Mouse (Mus musculus): ENCODE measurements around the gene 9430097D07Rik. TPM values are rescaled to one million over a fixed set of nuclear protein-coding genes. Genes with fewer than 3 reads are reported as not detected.

The 9430097D07Rik gene
- polyA plus RNA-seq, 2 experiments = 0.06 TPM; not detected in 1

DNA sequence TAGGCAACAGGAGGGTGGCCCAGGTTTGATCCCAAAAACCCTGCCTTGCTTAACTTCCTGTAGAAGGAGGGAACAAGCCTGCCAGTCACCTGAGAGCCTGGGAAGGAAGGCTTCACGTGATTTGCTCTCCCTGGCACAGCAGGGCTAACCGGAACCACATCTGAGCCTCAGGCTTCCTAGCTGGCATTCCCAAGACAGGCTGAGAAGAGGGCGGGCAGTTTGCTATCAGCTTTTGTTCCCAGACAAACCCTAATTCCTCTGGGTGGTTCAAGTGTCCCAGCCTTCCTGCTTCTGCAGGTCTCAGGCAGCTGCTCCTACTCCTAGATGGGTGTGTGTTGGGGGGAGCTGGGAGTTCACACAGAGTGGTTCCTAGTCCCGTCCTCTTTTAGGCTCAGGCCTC, 20.0 kb downstream of the 9430097D07Rik start:
- no peak for ATAC-seq (ENCODE audit: insufficient read depth)
- Histone ChIP-seq H3K4me3 (ENCODE audit: insufficient read depth in 1 of 2, low read depth in 2 of 2, low read length in 2 of 2) (no peak overlapping the region), H3K4me2 (ENCODE audit: low read depth) (no peak overlapping the region), H3K27ac (no peak overlapping the region), H3K36me3 (replicated peaks; ENCODE audit: control insufficient read depth, insufficient read depth, low read depth) (no peaks in the 10 kb centered on the region), H3K27me3 (ENCODE audit: control insufficient read depth, insufficient read depth, low read length) (no peaks in the 10 kb centered on the region), H3K4me1 (replicated peaks; ENCODE audit: control insufficient read depth in 2 of 2, insufficient read depth in 2 of 2, low read length in 1 of 2) (peaks cover 0 to 3% of the 10 kb centered on the region in 2 experiments; a peak in 2 of 4 replicates), H3K9me3 (ENCODE audit: control insufficient read depth, low read length) (no peaks in the 10 kb centered on the region), H3K9ac (replicated peaks) (no peak overlapping the region)
- TF ChIP-seq CTCF (IDR thresholded peaks at IDR 0.05; ENCODE audit: low read depth) = no peak
- TF ChIP-seq EP300 (IDR thresholded peaks at IDR 0.05; ENCODE audit: low read depth) = no peak
- DNase-seq (ENCODE audit: low read depth in 3 of 3, low spot score in 3 of 3) = no peak
- 64% methylated on average over 4 of the region's 4 CpGs for WGBS (ENCODE audit: insufficient replicate concordance)

DNA sequence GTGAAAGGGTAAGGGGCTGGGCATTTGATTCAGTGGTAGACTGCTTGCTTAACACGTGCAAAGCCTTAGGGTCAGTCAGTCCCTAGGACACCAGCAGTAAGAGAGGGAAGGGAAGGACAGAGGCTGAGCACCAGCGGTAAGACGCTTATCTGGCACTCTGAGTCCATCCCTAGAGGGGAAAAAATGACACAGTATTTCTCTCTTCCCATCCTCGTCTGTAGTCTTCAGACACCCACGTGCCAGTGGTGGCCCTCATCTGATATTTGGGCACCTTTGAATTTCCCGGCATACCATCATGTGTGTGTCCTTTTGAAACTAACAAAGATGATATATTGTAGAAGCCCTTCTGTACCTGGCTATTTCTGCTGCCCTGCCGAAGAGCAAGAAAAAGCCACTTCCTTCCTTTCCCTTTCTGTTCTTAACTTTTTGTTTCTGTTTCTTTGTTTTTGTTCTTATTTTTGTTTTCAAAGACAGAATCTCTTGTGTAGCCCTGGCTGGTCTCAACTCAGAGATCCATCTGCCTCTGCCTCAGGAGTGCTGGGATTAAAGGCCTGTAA, 21.8 kb downstream of the 9430097D07Rik start:
- 22% methylated on average over 7 of the region's 7 CpGs for WGBS (ENCODE audit: insufficient replicate concordance)
- no peak overlapping the region for H3K9ac ChIP-seq (replicated peaks)
- ATAC-seq (ENCODE audit: insufficient read depth) (no peak), DNase-seq (ENCODE audit: low read depth in 3 of 3, low spot score in 3 of 3) (no peak)
- H3K4me3 ChIP-seq (ENCODE audit: insufficient read depth in 1 of 2, low read depth in 2 of 2, low read length in 2 of 2) = no peak overlapping the region
- TF ChIP-seq EP300 (IDR thresholded peaks at IDR 0.05; ENCODE audit: low read depth) (no peak), CTCF (IDR thresholded peaks at IDR 0.05; ENCODE audit: low read depth) (no peak)
- H3K27ac ChIP-seq = no peak overlapping the region
- H3K36me3 ChIP-seq (replicated peaks; ENCODE audit: control insufficient read depth, insufficient read depth, low read depth) = no peaks in the 10 kb centered on the region
- H3K9me3 ChIP-seq (ENCODE audit: control insufficient read depth, low read length) = no peaks in the 10 kb centered on the region
- H3K27me3 ChIP-seq (ENCODE audit: control insufficient read depth, insufficient read depth, low read length) = no peaks in the 10 kb centered on the region
- peaks cover 0 to 3% of the 10 kb centered on the region in 2 experiments; a peak in 1 of 4 replicates for H3K4me1 ChIP-seq (replicated peaks; ENCODE audit: control insufficient read depth in 2 of 2, insufficient read depth in 2 of 2, low read length in 1 of 2)
- no peak overlapping the region for H3K4me2 ChIP-seq (ENCODE audit: low read depth)

DNA sequence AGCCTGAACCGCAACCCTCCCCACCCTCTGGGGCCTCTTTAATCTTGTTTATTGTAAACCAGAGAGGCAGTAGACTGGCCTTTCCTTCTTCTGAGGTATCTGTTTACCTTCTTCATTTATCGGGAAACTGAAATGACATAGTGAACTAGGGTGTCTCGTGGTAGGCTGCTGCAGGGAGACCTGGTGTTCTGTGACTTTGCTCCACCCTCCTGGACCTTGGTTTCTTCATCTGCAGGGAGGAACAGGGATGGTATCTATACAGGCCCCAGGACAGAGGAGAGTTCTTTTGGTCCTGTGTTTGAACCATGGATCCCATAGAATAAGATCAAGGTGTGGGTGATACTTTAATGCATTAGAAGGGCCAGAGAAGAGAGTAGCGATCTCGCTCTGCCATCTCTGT, 24.2 kb downstream of the 9430097D07Rik start:
- peaks cover 0 to 5% of the 10 kb centered on the region in 2 experiments; a peak in 1 of 4 replicates for H3K4me1 ChIP-seq (replicated peaks; ENCODE audit: control insufficient read depth in 2 of 2, insufficient read depth in 2 of 2, low read length in 1 of 2)
- no peaks in the 10 kb centered on the region for H3K9me3 ChIP-seq (ENCODE audit: control insufficient read depth, low read length)
- no peaks in the 10 kb centered on the region for H3K27me3 ChIP-seq (ENCODE audit: control insufficient read depth, insufficient read depth, low read length)
- no peak overlapping the region for H3K27ac ChIP-seq
- no peaks in the 10 kb centered on the region for H3K36me3 ChIP-seq (replicated peaks; ENCODE audit: control insufficient read depth, insufficient read depth, low read depth)
- no peak overlapping the region for H3K4me2 ChIP-seq (ENCODE audit: low read depth)
- TF ChIP-seq EP300 (IDR thresholded peaks at IDR 0.05; ENCODE audit: low read depth) (no peak), CTCF (IDR thresholded peaks at IDR 0.05; ENCODE audit: low read depth) (no peak)
- 62% methylated on average over 5 of the region's 5 CpGs for WGBS (ENCODE audit: insufficient replicate concordance)
- no peak overlapping the region for H3K9ac ChIP-seq (replicated peaks)
- ATAC-seq (ENCODE audit: insufficient read depth) (no peak), DNase-seq (ENCODE audit: low read depth in 3 of 3, low spot score in 3 of 3) (no peak)
- H3K4me3 ChIP-seq (ENCODE audit: insufficient read depth in 1 of 2, low read depth in 2 of 2, low read length in 2 of 2) = no peak overlapping the region

DNA sequence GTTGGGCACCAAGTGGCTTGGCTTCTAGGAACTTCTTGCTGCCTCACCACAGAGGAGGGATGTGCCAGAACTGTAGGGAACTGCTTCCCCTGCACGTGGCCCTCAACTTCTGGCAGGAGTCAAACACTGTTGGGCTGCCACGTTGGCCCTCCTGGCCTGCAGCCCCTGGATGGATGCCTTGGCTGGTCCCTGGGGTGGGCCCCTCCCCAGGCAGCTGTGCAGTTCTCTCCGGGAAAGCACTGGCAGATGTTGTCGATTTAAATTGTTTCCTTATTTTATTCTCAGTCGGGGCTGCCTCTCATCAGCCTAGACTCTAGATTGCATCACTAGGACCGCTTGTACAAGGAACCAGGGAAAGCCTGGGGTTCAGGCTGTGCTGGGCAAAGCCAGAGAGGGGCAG, 25.7 kb downstream of the 9430097D07Rik start:
- H3K4me2 ChIP-seq (ENCODE audit: low read depth) = no peak overlapping the region
- 52% methylated on average over 6 of the region's 6 CpGs for WGBS (ENCODE audit: insufficient replicate concordance)

DNA sequence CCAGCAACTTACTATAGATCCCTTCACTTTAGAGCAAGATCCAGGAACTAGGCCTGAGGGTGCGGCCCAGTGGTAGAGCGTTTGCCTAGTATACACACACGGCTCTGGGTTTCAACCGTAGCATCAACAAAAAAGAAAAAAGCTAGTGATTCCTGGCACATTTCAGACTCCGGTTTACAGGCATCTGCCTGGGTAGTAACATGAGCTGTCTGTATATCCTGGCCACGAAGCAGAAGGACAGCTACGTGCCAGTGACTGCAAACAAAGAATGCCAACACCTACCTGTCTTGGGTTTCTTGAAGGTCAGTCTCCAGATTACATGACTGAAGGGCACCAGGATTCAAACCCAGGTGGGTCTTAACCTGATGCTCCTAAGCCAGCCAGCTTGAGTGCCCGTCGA, 26.3 kb downstream of the 9430097D07Rik start:
- 0 out of 4 replicates have a peak, but pooled peaks cover 0 to 2% of the 10 kb centered on the region in 2 experiments for H3K4me1 ChIP-seq (replicated peaks; ENCODE audit: control insufficient read depth in 2 of 2, insufficient read depth in 2 of 2, low read length in 1 of 2)
- H3K27me3 ChIP-seq (ENCODE audit: control insufficient read depth, insufficient read depth, low read length) = no peaks in the 10 kb centered on the region
- WGBS (ENCODE audit: insufficient replicate concordance) = 74% methylated on average over 9 of the region's 9 CpGs
- no peak overlapping the region for H3K9ac ChIP-seq (replicated peaks)
- H3K27ac ChIP-seq = no peak overlapping the region
- H3K4me3 ChIP-seq (ENCODE audit: insufficient read depth in 1 of 2, low read depth in 2 of 2, low read length in 2 of 2) = no peak overlapping the region
- no peak overlapping the region for H3K4me2 ChIP-seq (ENCODE audit: low read depth)
- no peaks in the 10 kb centered on the region for H3K9me3 ChIP-seq (ENCODE audit: control insufficient read depth, low read length)
- no peak for ATAC-seq (ENCODE audit: insufficient read depth)
- TF ChIP-seq EP300 (IDR thresholded peaks at IDR 0.05; ENCODE audit: low read depth) (no peak), CTCF (IDR thresholded peaks at IDR 0.05; ENCODE audit: low read depth) (no peak)
- H3K36me3 ChIP-seq (replicated peaks; ENCODE audit: control insufficient read depth, insufficient read depth, low read depth) = no peaks in the 10 kb centered on the region
- no peak for DNase-seq (ENCODE audit: low read depth in 3 of 3, low spot score in 3 of 3)

More for the DNA sequence above, 25.7 kb downstream of the 9430097D07Rik start:
- no peaks in the 10 kb centered on the region for H3K36me3 ChIP-seq (replicated peaks; ENCODE audit: control insufficient read depth, insufficient read depth, low read depth)
- ATAC-seq (ENCODE audit: insufficient read depth) = no peak
- H3K4me3 ChIP-seq (ENCODE audit: insufficient read depth in 1 of 2, low read depth in 2 of 2, low read length in 2 of 2) = no peak overlapping the region
- TF ChIP-seq CTCF (IDR thresholded peaks at IDR 0.05; ENCODE audit: low read depth) (no peak), EP300 (IDR thresholded peaks at IDR 0.05; ENCODE audit: low read depth) (no peak)
- no peaks in the 10 kb centered on the region for H3K9me3 ChIP-seq (ENCODE audit: control insufficient read depth, low read length)
- H3K27me3 ChIP-seq (ENCODE audit: control insufficient read depth, insufficient read depth, low read length) = no peaks in the 10 kb centered on the region
- 0 out of 4 replicates have a peak, but pooled peaks cover 0 to 2% of the 10 kb centered on the region in 2 experiments for H3K4me1 ChIP-seq (replicated peaks; ENCODE audit: control insufficient read depth in 2 of 2, insufficient read depth in 2 of 2, low read length in 1 of 2)
- no peak overlapping the region for H3K9ac ChIP-seq (replicated peaks)
- H3K27ac ChIP-seq = no peak overlapping the region
- no peak for DNase-seq (ENCODE audit: low read depth in 3 of 3, low spot score in 3 of 3)

All from liver, embryonic 14.5 days (tissue).